Mouse (Mus musculus) heart, embryonic 16.5 days (tissue): ENCODE measurements around the gene Rnf185. TPM values are rescaled to one million over a fixed set of nuclear protein-coding genes. Genes with fewer than 3 reads are reported as not detected.
A peak's percentile ranks its signal among the peaks of the same experiment; 100 is the strongest.

Experiments used
- ATAC-seq: fragments of 200-750 bp; cut with Nextera tagmentation; replicated peaks from 2 replicates; pipeline ENCODE4 v1.8.0; 2017; ENCODE audit warnings: moderate number of reproducible peaks; ENCODE audit not compliant: insufficient read depth, low FRiP score; ENCODE audit errors: extremely low read depth
- H3K27ac ChIP-seq: fragments of 300-500 bp; sonication (generic); 2 replicates; pipeline ENCODE4 v1.5.1; 2014; ENCODE audit warnings: mild to moderate bottlenecking, low read length, control low read depth, moderate library complexity
- H3K27me3 ChIP-seq: fragments of 300-500 bp; sonication (generic); 2 replicates; pipeline ENCODE4 v1.6.1; 2014; ENCODE audit warnings: low read length, mixed read lengths; ENCODE audit not compliant: control insufficient read depth, insufficient read depth
- H3K36me3 ChIP-seq: fragments of 300-500 bp; sonication (generic); 2 replicates; pipeline ENCODE4 v1.6.1; 2014; ENCODE audit not compliant: control insufficient read depth, insufficient read depth
- H3K4me1 ChIP-seq: fragments of 300-500 bp; sonication (generic); 2 replicates; pipeline ENCODE4 v1.6.1; 2014; ENCODE audit warnings: low read length, mixed read lengths; ENCODE audit not compliant: control insufficient read depth, insufficient read depth
- H3K4me2 ChIP-seq: fragments of 300-500 bp; sonication (generic); 2 replicates; pipeline ENCODE4 v1.6.1; 2014; ENCODE audit warnings: low read depth, mild to moderate bottlenecking, control low read depth, low read length
- H3K4me3 ChIP-seq: fragments of 300-500 bp; sonication (generic); 2 replicates; pipeline ENCODE4 v1.5.1; 2014; ENCODE audit warnings: mild to moderate bottlenecking, control low read depth, low read length
- H3K9ac ChIP-seq: fragments of 300-500 bp; sonication (generic); 2 replicates; pipeline ENCODE4 v1.6.1; 2014; ENCODE audit warnings: low read length, control low read depth
- H3K9me3 ChIP-seq: fragments of 300-500 bp; sonication (generic); replicated peaks from 2 replicates; pipeline ENCODE4 v1.6.1; 2016; ENCODE audit warnings: low read length; ENCODE audit not compliant: control insufficient read depth
- whole genome bisulfite sequencing: fragments of 180-500 bp; shearing (Covaris S2); extraction: QIAGEN DNeasy Blood & Tissue Kit; methylation state at CpG from one replicate; pipeline ENCODE4 v1.1.7; 2014; 5-methylcytosine and 5-hydroxymethylcytosine counted together
- polyA plus RNA-seq: library from polyadenylated mRNA; unstranded; fragments of >200 nt; fragmentation: Nextera tagmentation; extraction: Ambion mirVana; gene quantifications from 2 replicates; pipeline ENCODE4 v1.2.1, GENCODE M21; 2015

Rnf185 gene
- polyA plus RNA-seq = 30.6 and 31.9 TPM in 2 replicates

- H3K9ac ChIP-seq = peak within 1 kb of the TSS; percentile 81
- no peaks in the 10 kb centered on the region for H3K9me3 ChIP-seq
- no peaks in the 10 kb centered on the region for H3K27me3 ChIP-seq
- H3K4me3 ChIP-seq = peak within 1 kb of the TSS; percentile 69
- ATAC-seq = peak; percentile 97
- H3K27ac ChIP-seq = peak within 1 kb of the TSS; percentile 87
- H3K36me3 ChIP-seq = no peaks in the 10 kb centered on the region
- H3K4me2 ChIP-seq = peak within 1 kb of the TSS; percentile 74
- 0% methylated on average over 45 of the region's 45 CpGs for WGBS
- peaks cover 14% of the 10 kb centered on the region for H3K4me1 ChIP-seq
These were observed at the start of gene Rnf185 for GRCm38 (mm10) chr11:3452167-3452639. Gene Rnf185 (minus strand): TSS chr11:3452363.

GRCm38 (mm10) chr11:3497296-3497695, 45.1 kb upstream of the Rnf185 start:
- 100% methylated on average over 1 of the region's 1 CpGs for WGBS
- H3K4me1 ChIP-seq = no peaks in the 10 kb centered on the region
- no peak overlapping the region for H3K27ac ChIP-seq
- H3K27me3 ChIP-seq = no peaks in the 10 kb centered on the region
- no peaks in the 10 kb centered on the region for H3K9me3 ChIP-seq
- no peak overlapping the region for H3K9ac ChIP-seq
- no peak overlapping the region for H3K4me3 ChIP-seq
- no peak overlapping the region for H3K4me2 ChIP-seq
- no peaks in the 10 kb centered on the region; the same call in 1 of the 2 replicates for H3K36me3 ChIP-seq
- no peak for ATAC-seq

- WGBS = 58% methylated on average over 5 of the region's 5 CpGs
- no peak overlapping the region for H3K4me2 ChIP-seq
- ATAC-seq = no peak
- H3K9me3 ChIP-seq = no peaks in the 10 kb centered on the region
- H3K9ac ChIP-seq = no peak overlapping the region
- no peak overlapping the region for H3K27ac ChIP-seq
- H3K27me3 ChIP-seq = no peaks in the 10 kb centered on the region
- H3K36me3 ChIP-seq = no peaks in the 10 kb centered on the region; the same call in 1 of the 2 replicates
- no peak overlapping the region for H3K4me3 ChIP-seq
- no peaks in the 10 kb centered on the region for H3K4me1 ChIP-seq
These were observed 44.6 kb upstream of the Rnf185 start for GRCm38 (mm10) chr11:3496756-3497155.

DNA sequence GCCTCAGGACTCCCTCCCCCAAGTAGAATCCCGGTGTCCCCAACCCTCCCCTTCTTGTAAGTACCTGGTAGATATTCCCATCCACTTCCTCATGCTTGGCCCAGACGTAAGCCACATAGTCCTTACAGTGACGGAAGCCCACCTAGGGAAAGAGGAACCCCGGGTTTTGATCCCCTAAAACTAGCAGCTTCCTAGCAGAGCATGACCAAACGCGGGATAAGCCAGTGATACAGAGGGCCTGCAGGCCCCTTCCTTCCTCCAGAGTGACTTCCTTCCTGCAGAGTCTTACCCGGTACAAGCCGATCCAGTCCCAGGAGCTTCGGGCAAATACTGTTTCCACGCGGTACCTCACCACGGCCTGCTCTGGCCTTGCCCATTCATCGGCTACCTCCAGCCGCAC, 43.3 kb upstream of the Rnf185 start:
- no peak overlapping the region for H3K4me2 ChIP-seq
- 78% methylated on average over 14 of the region's 14 CpGs for WGBS
- ATAC-seq = no peak
- no peaks in the 10 kb centered on the region; the same call in 1 of the 2 replicates for H3K36me3 ChIP-seq
- H3K27me3 ChIP-seq = no peaks in the 10 kb centered on the region
- no peaks in the 10 kb centered on the region for H3K9me3 ChIP-seq
- H3K4me3 ChIP-seq = no peak overlapping the region
- no peaks in the 10 kb centered on the region for H3K4me1 ChIP-seq
- no peak overlapping the region for H3K27ac ChIP-seq
- no peak overlapping the region for H3K9ac ChIP-seq

DNA sequence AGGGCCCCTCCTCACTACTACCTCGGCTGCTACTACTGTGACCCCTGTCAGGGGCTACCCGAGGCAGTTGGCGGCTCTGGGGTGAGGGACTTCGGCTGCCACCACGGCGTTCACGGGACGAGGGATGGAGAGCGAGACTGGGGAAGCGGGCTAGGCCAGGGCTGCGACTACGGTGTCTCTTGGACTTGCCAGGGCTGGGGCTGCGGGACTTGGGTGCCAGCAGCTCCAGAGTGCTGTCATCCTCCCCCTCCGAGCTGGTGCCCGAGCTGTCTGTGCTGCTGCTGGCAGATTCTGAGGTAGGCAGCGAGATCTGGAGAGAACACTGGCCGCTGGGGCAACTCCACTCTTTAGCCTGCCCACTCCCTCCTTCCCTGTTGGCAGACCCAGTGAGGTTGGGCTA, 42.7 kb upstream of the Rnf185 start:
- WGBS = 78% methylated on average over 17 of the region's 17 CpGs
- H3K4me2 ChIP-seq = no peak overlapping the region
- H3K27me3 ChIP-seq = no peaks in the 10 kb centered on the region
- no peaks in the 10 kb centered on the region for H3K9me3 ChIP-seq
- ATAC-seq = no peak
- H3K4me1 ChIP-seq = no peaks in the 10 kb centered on the region
- no peaks in the 10 kb centered on the region; the same call in 1 of the 2 replicates for H3K36me3 ChIP-seq
- H3K27ac ChIP-seq = no peak overlapping the region
- H3K4me3 ChIP-seq = no peak overlapping the region
- no peak overlapping the region for H3K9ac ChIP-seq

- H3K4me2 ChIP-seq = no peak overlapping the region
- no peaks in the 10 kb centered on the region for H3K36me3 ChIP-seq
- no peak for ATAC-seq
- H3K9ac ChIP-seq = no peak overlapping the region
- WGBS = 70% methylated on average over 4 of the region's 4 CpGs
- H3K27ac ChIP-seq = no peak overlapping the region
- H3K27me3 ChIP-seq = no peaks in the 10 kb centered on the region
- no peaks in the 10 kb centered on the region for H3K9me3 ChIP-seq
- H3K4me1 ChIP-seq = peaks cover 2% of the 10 kb centered on the region; the same call in 1 of the 2 replicates
- no peak overlapping the region for H3K4me3 ChIP-seq
These were observed 40.6 kb upstream of the Rnf185 start for GRCm38 (mm10) chr11:3492748-3493147.

GRCm38 (mm10) chr11:3489036-3489435, 36.9 kb upstream of the Rnf185 start:
- ATAC-seq = no peak
- 47% methylated on average over 5 of the region's 5 CpGs for WGBS

DNA sequence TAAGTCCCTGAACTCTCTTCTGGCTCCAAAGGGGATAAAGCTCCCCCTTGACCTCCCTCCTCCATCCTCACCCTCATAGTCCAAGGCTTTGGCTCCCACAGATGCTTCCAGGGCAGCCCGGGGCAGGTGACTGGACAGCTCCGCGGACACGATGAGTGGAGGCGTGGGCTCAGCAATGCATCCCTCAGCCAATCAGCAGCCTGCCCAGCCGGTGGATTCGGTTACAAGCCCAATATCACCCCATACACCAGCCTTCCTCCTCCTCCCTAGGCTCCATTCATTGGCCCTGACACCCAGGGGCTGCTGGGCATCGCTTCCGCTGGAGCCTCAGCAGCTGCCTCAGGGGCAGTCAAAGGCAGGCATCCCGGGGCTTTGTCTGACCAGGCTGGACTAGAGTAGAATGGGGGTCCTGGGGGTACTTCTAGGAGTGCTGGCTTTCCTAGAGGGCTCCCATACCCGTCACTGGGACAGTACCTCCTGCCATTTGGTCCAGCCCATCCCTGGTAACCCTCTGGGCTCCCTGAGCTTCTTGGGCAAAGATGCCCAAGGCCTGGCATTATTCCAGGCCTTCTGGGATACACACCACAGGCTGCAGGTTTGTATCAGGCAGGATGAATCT, 35.9 kb upstream of the Rnf185 start, which contains the start of gene Pla2g3:
Gene Pla2g3, plus strand, starts transcription at position 333 of the 619 bp plus-strand sequence.
- Histone ChIP-seq H3K4me1 (peaks cover 2% of the 10 kb centered on the region; the same call in 1 of the 2 replicates), H3K9ac (no peak within 1 kb of the TSS), H3K27ac (no peak within 1 kb of the TSS), H3K36me3 (no peaks in the 10 kb centered on the region), H3K4me3 (no peak within 1 kb of the TSS), H3K27me3 (no peaks in the 10 kb centered on the region), H3K9me3 (no peaks in the 10 kb centered on the region), H3K4me2 (no peak within 1 kb of the TSS)
- no peak for ATAC-seq
- 40% methylated on average over 11 of the region's 11 CpGs for WGBS

More at GRCm38 (mm10) chr11:3489036-3489435, 36.9 kb upstream of the Rnf185 start:
- Histone ChIP-seq H3K4me1 (peaks cover 2% of the 10 kb centered on the region; the same call in 1 of the 2 replicates), H3K36me3 (no peaks in the 10 kb centered on the region), H3K4me2 (no peak overlapping the region), H3K27ac (no peak overlapping the region), H3K4me3 (no peak overlapping the region), H3K9ac (no peak overlapping the region), H3K27me3 (no peaks in the 10 kb centered on the region), H3K9me3 (no peaks in the 10 kb centered on the region)

DNA sequence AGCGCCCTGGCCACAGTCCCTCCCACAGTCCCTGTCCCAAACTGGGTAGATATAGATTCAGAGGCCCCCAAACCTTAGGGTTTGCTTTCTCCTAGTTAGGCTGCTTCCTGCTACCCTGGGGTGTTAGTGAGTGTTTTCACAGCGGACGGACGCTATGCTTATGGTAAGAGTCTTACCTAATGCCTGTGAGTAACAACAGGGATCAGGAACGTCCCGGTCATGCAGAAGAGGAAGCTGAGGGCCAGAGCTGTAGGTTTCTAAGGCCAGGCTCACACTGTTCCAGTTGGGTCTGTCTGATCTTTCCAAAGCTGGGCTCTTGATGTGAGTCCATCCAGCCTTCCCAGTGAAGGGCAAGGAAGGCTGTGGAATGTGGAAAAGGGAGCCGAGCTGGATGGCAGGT, 34.2 kb upstream of the Rnf185 start:
- Histone ChIP-seq H3K27ac (no peak overlapping the region), H3K9me3 (no peaks in the 10 kb centered on the region), H3K27me3 (no peaks in the 10 kb centered on the region), H3K36me3 (no peaks in the 10 kb centered on the region), H3K4me3 (no peak overlapping the region), H3K4me1 (peaks cover 2% of the 10 kb centered on the region; the same call in 1 of the 2 replicates), H3K4me2 (no peak overlapping the region), H3K9ac (no peak overlapping the region)
- ATAC-seq = no peak
- 60% methylated on average over 7 of the region's 7 CpGs for WGBS
